Mouse (Mus musculus): ENCODE measurements around the gene Atf2. TPM values are rescaled to one million over a fixed set of nuclear protein-coding genes. Genes with fewer than 3 reads are reported as not detected.
"Not testable (repeated sequence)": the region's sequence is repeated elsewhere in the genome, so short reads cannot be mapped to it uniquely, and the experiment has no call there.

The Atf2 gene
- total RNA-seq, 2 experiments from 2014 or later: 163 to 167 TPM

GRCm38 (mm10) chr2:73867764-73868487 is 24.5 kb downstream of the Atf2 start:
- intact Hi-C loops (cut with DNase I): no loop called here

GRCm38 (mm10) chr2:73860046-73860624 is 32.3 kb downstream of the Atf2 start:
- no peak for TF ChIP-seq CTCF (IDR thresholded peaks at IDR 0.05)
- intact Hi-C loops (cut with DNase I): no loop called here
- DNase-seq (ENCODE audit: extremely low spot score in 1 of 2, low spot score in 2 of 2): no peak

More at GRCm38 (mm10) chr2:73867764-73868487, 24.5 kb downstream of the Atf2 start:
- DNase-seq (ENCODE audit: extremely low spot score in 1 of 2, low spot score in 2 of 2): peak; percentile 47 to 75
- TF ChIP-seq CTCF (IDR thresholded peaks at IDR 0.05): peak; percentile 41
- no peak overlapping the region for H3K27ac ChIP-seq
- no peak overlapping the region for H3K4me3 ChIP-seq

GRCm38 (mm10) chr2:73857352-73857751 is 35.1 kb downstream of the Atf2 start:
- intact Hi-C loops (cut with DNase I): no loop called here
- Histone ChIP-seq H3K27ac (no peak overlapping the region), H3K4me3 (no peak overlapping the region)
- DNase-seq (ENCODE audit: extremely low spot score in 1 of 2, low spot score in 2 of 2): no peak
- no peak for TF ChIP-seq CTCF (IDR thresholded peaks at IDR 0.05)

More at GRCm38 (mm10) chr2:73860046-73860624, 32.3 kb downstream of the Atf2 start:
- Histone ChIP-seq H3K27ac (no peak overlapping the region), H3K4me3 (no peak overlapping the region)

- Histone ChIP-seq H3K27ac (no peak overlapping the region), H3K4me3 (no peak overlapping the region)
- no peak for TF ChIP-seq CTCF (IDR thresholded peaks at IDR 0.05)
- intact Hi-C loops (cut with DNase I): no loop called here
- DNase-seq (ENCODE audit: extremely low spot score in 1 of 2, low spot score in 2 of 2): no peak
Observed at GRCm38 (mm10) chr2:73856246-73856645, 36.2 kb downstream of the Atf2 start.

- intact Hi-C loops (cut with DNase I): no loop called here
- Histone ChIP-seq H3K4me3 (no peak overlapping the region), H3K27ac (no peak overlapping the region)
- no peak for DNase-seq (ENCODE audit: extremely low spot score in 1 of 2, low spot score in 2 of 2)
- no peak for TF ChIP-seq CTCF (IDR thresholded peaks at IDR 0.05)
Observed at GRCm38 (mm10) chr2:73834406-73835015, 57.9 kb downstream of the Atf2 start.

GRCm38 (mm10) chr2:73833284-73833683 is 59.2 kb downstream of the Atf2 start:
- no peak for TF ChIP-seq CTCF (IDR thresholded peaks at IDR 0.05)
- intact Hi-C loops (cut with DNase I): no loop called here
- Histone ChIP-seq H3K27ac (no peak overlapping the region), H3K4me3 (no peak overlapping the region)
- no peak for DNase-seq (ENCODE audit: extremely low spot score in 1 of 2, low spot score in 2 of 2)

- no peak for DNase-seq (ENCODE audit: extremely low spot score in 1 of 2, low spot score in 2 of 2)
- Histone ChIP-seq H3K4me3 (no peak overlapping the region), H3K27ac (no peak overlapping the region)
- intact Hi-C loops (cut with DNase I): no loop called here
- no peak for TF ChIP-seq CTCF (IDR thresholded peaks at IDR 0.05)
Observed at GRCm38 (mm10) chr2:73818742-73819141, 73.7 kb downstream of the Atf2 start.

GRCm38 (mm10) chr2:73807609-73808008 is 84.8 kb downstream of the Atf2 start:
- peak; percentile 25 for TF ChIP-seq CTCF (IDR thresholded peaks at IDR 0.05)
- no peak for DNase-seq (ENCODE audit: extremely low spot score in 1 of 2, low spot score in 2 of 2)
- intact Hi-C loops (cut with DNase I): no loop called here
- Histone ChIP-seq H3K27ac (no peak overlapping the region), H3K4me3 (no peak overlapping the region)

GRCm38 (mm10) chr2:73800127-73800526 is 92.3 kb downstream of the Atf2 start:
- H3K27ac ChIP-seq; H3K4me3 ChIP-seq; intact Hi-C loops (cut with DNase I); DNase-seq (ENCODE audit: extremely low spot score in 1 of 2, low spot score in 2 of 2): not testable (repeated sequence)

- DNase-seq (ENCODE audit: extremely low spot score in 1 of 2, low spot score in 2 of 2): no peak
- no peak for TF ChIP-seq CTCF (IDR thresholded peaks at IDR 0.05)
- intact Hi-C loops (cut with DNase I): no loop called here
- H3K4me3 ChIP-seq: no peak overlapping the region
- no peak overlapping the region for H3K27ac ChIP-seq
Observed at GRCm38 (mm10) chr2:73798786-73799185, 93.7 kb downstream of the Atf2 start.

GRCm38 (mm10) chr2:73798136-73798535 is 94.3 kb downstream of the Atf2 start:
- Histone ChIP-seq H3K4me3 (no peak overlapping the region), H3K27ac (no peak overlapping the region)
- DNase-seq (ENCODE audit: extremely low spot score in 1 of 2, low spot score in 2 of 2): no peak
- intact Hi-C loops (cut with DNase I): no loop called here
- TF ChIP-seq CTCF (IDR thresholded peaks at IDR 0.05): no peak

- intact Hi-C loops (cut with DNase I): no loop called here
- no peak overlapping the region for H3K4me3 ChIP-seq
- no peak for DNase-seq (ENCODE audit: extremely low spot score in 1 of 2, low spot score in 2 of 2)
- peak; percentile 20 for TF ChIP-seq CTCF (IDR thresholded peaks at IDR 0.05)
- no peak overlapping the region for H3K27ac ChIP-seq
Observed at GRCm38 (mm10) chr2:73791846-73792630, 100.4 kb downstream of the Atf2 start.
